Mouse (Mus musculus) MEL (cell line): ENCODE measurements around the gene Hoxc5.

Source experiments
- CTCF ChIP-seq, 3 experiments: IDR thresholded peaks in 2 of 3; conservative IDR thresholded peaks in 1 of 3; 2 replicates each; pipeline ENCODE4 v1.5.1; 2011 to 2012; ENCODE audit warnings: low read length in 3 of 3, low read depth in 2 of 3, mild to moderate bottlenecking in 2 of 3, improper control_type of control experiment in 1 of 3, inconsistent platforms in 1 of 3, mixed read lengths in 1 of 3, moderate library complexity in 1 of 3; ENCODE audit not compliant: control insufficient read depth in 1 of 3, insufficient read depth in 1 of 3, poor library complexity in 1 of 3, severe bottlenecking in 1 of 3
- GATA1 ChIP-seq: IDR thresholded peaks from 2 replicates; pipeline ENCODE4 v1.6.1; 2011; ENCODE audit warnings: low read depth, low read length, improper control_type of control experiment
- JUND ChIP-seq: IDR thresholded peaks from 2 replicates; pipeline ENCODE4 v1.6.1; 2011; ENCODE audit warnings: low read depth, mild to moderate bottlenecking, improper control_type of control experiment, low read length
- KAT2A ChIP-seq: conservative IDR thresholded peaks from 2 replicates; pipeline ENCODE4 v1.6.1; 2012; ENCODE audit warnings: low read depth, low read length, improper control_type of control experiment, inconsistent platforms
- MAFK ChIP-seq: IDR thresholded peaks from 2 replicates; pipeline ENCODE4 v1.6.1; 2011; ENCODE audit warnings: low read depth, mild to moderate bottlenecking, low read length, improper control_type of control experiment, borderline replicate concordance
- MAX ChIP-seq: IDR thresholded peaks from 2 replicates; pipeline ENCODE4 v1.6.1; 2011; ENCODE audit warnings: low read length, improper control_type of control experiment
- NELFE ChIP-seq: IDR thresholded peaks from 2 replicates; pipeline ENCODE4 v1.6.1; 2011; ENCODE audit warnings: low read depth, low read length, improper control_type of control experiment
- POLR2A ChIP-seq, 2 experiments: IDR thresholded peaks; 2 replicates each; pipeline ENCODE4 v1.6.1; 2011 to 2012; ENCODE audit warnings: low read length in 2 of 2, mild to moderate bottlenecking in 2 of 2, control low read depth in 1 of 2, improper control_type of control experiment in 1 of 2, low read depth in 1 of 2, moderate library complexity in 1 of 2; ENCODE audit not compliant: control insufficient read depth in 1 of 2, insufficient read depth in 1 of 2, poor library complexity in 1 of 2
- POLR2AphosphoS2 ChIP-seq: IDR thresholded peaks from 2 replicates; pipeline ENCODE4 v1.6.1; 2011; ENCODE audit warnings: low read length, improper control_type of control experiment
- RAD21 ChIP-seq: IDR thresholded peaks from 2 replicates; pipeline ENCODE4 v1.6.1; 2011; ENCODE audit warnings: mild to moderate bottlenecking, low read depth, low read length, improper control_type of control experiment
- RCOR1 ChIP-seq: IDR thresholded peaks from 2 replicates; pipeline ENCODE4 v1.6.1; 2012; ENCODE audit warnings: low read depth, mild to moderate bottlenecking, inconsistent platforms, low read length, improper control_type of control experiment
- SIN3A ChIP-seq: IDR thresholded peaks from 2 replicates; pipeline ENCODE4 v1.6.1; 2012; ENCODE audit warnings: low read length, improper control_type of control experiment, inconsistent platforms
- ZC3H11A ChIP-seq: IDR thresholded peaks from 2 replicates; pipeline ENCODE4 v1.6.1; 2012; ENCODE audit warnings: low read depth, mild to moderate bottlenecking, inconsistent platforms, low read length, improper control_type of control experiment
- ZKSCAN1 ChIP-seq: IDR thresholded peaks from 2 replicates; pipeline ENCODE4 v1.6.1; 2012; ENCODE audit warnings: low read depth, mild to moderate bottlenecking, inconsistent platforms, low read length, improper control_type of control experiment, moderate library complexity

- TF ChIP-seq POLR2A (IDR thresholded peaks at IDR 0.05; ENCODE audit: control insufficient read depth in 1 of 2, insufficient read depth in 1 of 2, low read depth in 1 of 2, low read length in 2 of 2, poor library complexity in 1 of 2) (no peak), MAFK (no peak), KAT2A (no peak), RCOR1 (no peak), ZC3H11A (no peak), SIN3A (no peak), RAD21 (no peak), ZKSCAN1 (no peak), GATA1 (no peak), MAX (no peak), CTCF (IDR thresholded peaks at IDR 0.05 in 2 of 3, conservative IDR thresholded peaks at IDR 0.05 in 1 of 3; ENCODE audit: control insufficient read depth in 1 of 3, insufficient read depth in 1 of 3, low read depth in 2 of 3, low read length in 3 of 3, poor library complexity in 1 of 3, severe bottlenecking in 1 of 3) (no peak), POLR2AphosphoS2 (no peak), NELFE (no peak), JUND (no peak)
These were observed 5.5 kb downstream of the Hoxc5 start for GRCm38 (mm10) chr15:102972753-102973152.
